Mouse (Mus musculus) myocyte (in vitro differentiated cells): ENCODE measurements around the gene Pcx.

Experiments
- MAX ChIP-seq: IDR thresholded peaks from one replicate; pipeline ENCODE4 v1.6.1; 2011; ENCODE audit warnings: low read depth, mild to moderate bottlenecking, control low read depth
- POLR2A ChIP-seq: IDR thresholded peaks from one replicate; pipeline ENCODE4 v1.6.1; 2011; ENCODE audit warnings: low read depth, mild to moderate bottlenecking, control low read depth, moderate library complexity; ENCODE audit not compliant: insufficient read length
- POLR2AphosphoS2 ChIP-seq: IDR thresholded peaks from one replicate; pipeline ENCODE4 v1.6.1; 2011; ENCODE audit warnings: low read depth, control low read depth; ENCODE audit not compliant: insufficient read length
- REST ChIP-seq: IDR thresholded peaks from one replicate; pipeline ENCODE4 v1.6.1; 2011; ENCODE audit warnings: mild to moderate bottlenecking, control low read depth, moderate library complexity; ENCODE audit not compliant: insufficient read depth, insufficient read length
- TCF12 ChIP-seq: IDR thresholded peaks from one replicate; pipeline ENCODE4 v1.6.1; 2011; ENCODE audit warnings: mild to moderate bottlenecking, control low read depth; ENCODE audit not compliant: poor library complexity, insufficient read depth, severe bottlenecking
- TCF3 ChIP-seq: IDR thresholded peaks from one replicate; pipeline ENCODE4 v1.6.1; 2011; ENCODE audit warnings: low read depth, control low read depth; ENCODE audit not compliant: insufficient read length
- USF1 ChIP-seq: IDR thresholded peaks from one replicate; pipeline ENCODE4 v1.6.1; 2011; ENCODE audit warnings: low read depth, mild to moderate bottlenecking, control low read depth, moderate library complexity

GRCm38 (mm10) chr19:4579296-4579695, 69.0 kb downstream of the Pcx start:
- no peak for TF ChIP-seq POLR2AphosphoS2
- no peak for TF ChIP-seq MAX
- TF ChIP-seq POLR2A, result no peak
- no peak for TF ChIP-seq REST
- no peak for TF ChIP-seq USF1
- TF ChIP-seq TCF3, result no peak
- TF ChIP-seq TCF12, result no peak
